Mouse (Mus musculus): ENCODE data around the gene Csnk1e. TPM values are rescaled to one million over a fixed set of nuclear protein-coding genes. Genes with fewer than 3 reads are reported as not detected.

Csnk1e gene
- polyA plus RNA-seq, 1 experiment = 0.17 TPM

- no peak for TF ChIP-seq GATA1 (IDR thresholded peaks at IDR 0.05; ENCODE audit: low read length)
- no peak for TF ChIP-seq TAL1 (IDR thresholded peaks at IDR 0.05; ENCODE audit: low read length)
- Histone ChIP-seq H3K27me3 (ENCODE audit: control insufficient read depth) (peaks cover 6% of the 10 kb centered on the region; the same call in 1 of the 2 replicates), H3K9me3 (ENCODE audit: control insufficient read depth, low read length) (no peaks in the 10 kb centered on the region), H3K4me1 (ENCODE audit: control insufficient read depth) (peaks cover 5% of the 10 kb centered on the region), H3K36me3 (ENCODE audit: control insufficient read depth) (peaks cover 10% of the 10 kb centered on the region; the same call in 1 of the 2 replicates), H3K4me3 (replicated peaks) (no peak overlapping the region)
Measured at GRCm38 (mm10) chr15:79430461-79431000, 24.8 kb downstream of the Csnk1e start.

- TF ChIP-seq TAL1 (IDR thresholded peaks at IDR 0.05; ENCODE audit: low read length) = no peak
- no peak for TF ChIP-seq GATA1 (IDR thresholded peaks at IDR 0.05; ENCODE audit: low read length)
- no peak overlapping the region for H3K4me3 ChIP-seq (replicated peaks)
- peaks cover 6% of the 10 kb centered on the region; the same call in 1 of the 2 replicates for H3K27me3 ChIP-seq (ENCODE audit: control insufficient read depth)
- H3K36me3 ChIP-seq (ENCODE audit: control insufficient read depth) = peaks cover 12% of the 10 kb centered on the region; the same call in 1 of the 2 replicates
- H3K4me1 ChIP-seq (ENCODE audit: control insufficient read depth) = no peaks in the 10 kb centered on the region; the same call in none of the 2 replicates
- H3K9me3 ChIP-seq (ENCODE audit: control insufficient read depth, low read length) = no peaks in the 10 kb centered on the region
Measured at GRCm38 (mm10) chr15:79429994-79430393, 25.4 kb downstream of the Csnk1e start.

GRCm38 (mm10) chr15:79429527-79429926 is 25.8 kb downstream of the Csnk1e start:
- peaks cover 6% of the 10 kb centered on the region; the same call in 1 of the 2 replicates for H3K27me3 ChIP-seq (ENCODE audit: control insufficient read depth)
- no peak for TF ChIP-seq GATA1 (IDR thresholded peaks at IDR 0.05; ENCODE audit: low read length)
- TF ChIP-seq TAL1 (IDR thresholded peaks at IDR 0.05; ENCODE audit: low read length) = no peak
- H3K9me3 ChIP-seq (ENCODE audit: control insufficient read depth, low read length) = no peaks in the 10 kb centered on the region
- peaks cover 13% of the 10 kb centered on the region for H3K36me3 ChIP-seq (ENCODE audit: control insufficient read depth)
- H3K4me3 ChIP-seq (replicated peaks) = no peak overlapping the region
- H3K4me1 ChIP-seq (ENCODE audit: control insufficient read depth) = no peaks in the 10 kb centered on the region; the same call in none of the 2 replicates

GRCm38 (mm10) chr15:79428616-79429015 is 26.8 kb downstream of the Csnk1e start:
- Histone ChIP-seq H3K4me3 (replicated peaks) (no peak overlapping the region), H3K4me1 (ENCODE audit: control insufficient read depth) (no peaks in the 10 kb centered on the region; the same call in none of the 2 replicates), H3K9me3 (ENCODE audit: control insufficient read depth, low read length) (no peaks in the 10 kb centered on the region), H3K36me3 (ENCODE audit: control insufficient read depth) (peaks cover 18% of the 10 kb centered on the region), H3K27me3 (ENCODE audit: control insufficient read depth) (peaks cover 6% of the 10 kb centered on the region; the same call in 1 of the 2 replicates)
- TF ChIP-seq GATA1 (IDR thresholded peaks at IDR 0.05; ENCODE audit: low read length) (no peak), TAL1 (IDR thresholded peaks at IDR 0.05; ENCODE audit: low read length) (no peak)

GRCm38 (mm10) chr15:79427516-79427915 is 27.9 kb downstream of the Csnk1e start:
- no peaks in the 10 kb centered on the region for H3K9me3 ChIP-seq (ENCODE audit: control insufficient read depth, low read length)
- H3K27me3 ChIP-seq (ENCODE audit: control insufficient read depth) = no peaks in the 10 kb centered on the region
- H3K4me3 ChIP-seq (replicated peaks) = no peak overlapping the region
- H3K4me1 ChIP-seq (ENCODE audit: control insufficient read depth) = no peaks in the 10 kb centered on the region; the same call in none of the 2 replicates
- TF ChIP-seq TAL1 (IDR thresholded peaks at IDR 0.05; ENCODE audit: low read length) (no peak), GATA1 (IDR thresholded peaks at IDR 0.05; ENCODE audit: low read length) (no peak)
- peaks cover 18% of the 10 kb centered on the region for H3K36me3 ChIP-seq (ENCODE audit: control insufficient read depth)

- no peak for TF ChIP-seq GATA1 (IDR thresholded peaks at IDR 0.05; ENCODE audit: low read length)
- TF ChIP-seq TAL1 (IDR thresholded peaks at IDR 0.05; ENCODE audit: low read length) = no peak
- peaks cover 18% of the 10 kb centered on the region for H3K36me3 ChIP-seq (ENCODE audit: control insufficient read depth)
Measured at GRCm38 (mm10) chr15:79425516-79425915, 29.9 kb downstream of the Csnk1e start.

GRCm38 (mm10) chr15:79424602-79425001 is 30.8 kb downstream of the Csnk1e start:
- H3K9me3 ChIP-seq (ENCODE audit: control insufficient read depth, low read length) = no peaks in the 10 kb centered on the region
- peaks cover 18% of the 10 kb centered on the region for H3K36me3 ChIP-seq (ENCODE audit: control insufficient read depth)
- no peak overlapping the region for H3K4me3 ChIP-seq (replicated peaks)
- no peaks in the 10 kb centered on the region for H3K4me1 ChIP-seq (ENCODE audit: control insufficient read depth)
- H3K27me3 ChIP-seq (ENCODE audit: control insufficient read depth) = no peaks in the 10 kb centered on the region
- no peak for TF ChIP-seq TAL1 (IDR thresholded peaks at IDR 0.05; ENCODE audit: low read length)
- no peak for TF ChIP-seq GATA1 (IDR thresholded peaks at IDR 0.05; ENCODE audit: low read length)

More at GRCm38 (mm10) chr15:79425516-79425915, 29.9 kb downstream of the Csnk1e start:
- Histone ChIP-seq H3K4me3 (replicated peaks) (no peak overlapping the region), H3K27me3 (ENCODE audit: control insufficient read depth) (no peaks in the 10 kb centered on the region), H3K4me1 (ENCODE audit: control insufficient read depth) (no peaks in the 10 kb centered on the region), H3K9me3 (ENCODE audit: control insufficient read depth, low read length) (no peaks in the 10 kb centered on the region)

GRCm38 (mm10) chr15:79422715-79423243 is 32.6 kb downstream of the Csnk1e start:
- peaks cover 14% of the 10 kb centered on the region for H3K36me3 ChIP-seq (ENCODE audit: control insufficient read depth)
- no peaks in the 10 kb centered on the region for H3K9me3 ChIP-seq (ENCODE audit: control insufficient read depth, low read length)
- TF ChIP-seq TAL1 (IDR thresholded peaks at IDR 0.05; ENCODE audit: low read length) = no peak
- TF ChIP-seq GATA1 (IDR thresholded peaks at IDR 0.05; ENCODE audit: low read length) = no peak
- no peak overlapping the region for H3K4me3 ChIP-seq (replicated peaks)
- H3K27me3 ChIP-seq (ENCODE audit: control insufficient read depth) = no peaks in the 10 kb centered on the region
- no peaks in the 10 kb centered on the region for H3K4me1 ChIP-seq (ENCODE audit: control insufficient read depth)

- H3K27me3 ChIP-seq (ENCODE audit: control insufficient read depth) = no peaks in the 10 kb centered on the region
- no peaks in the 10 kb centered on the region for H3K9me3 ChIP-seq (ENCODE audit: control insufficient read depth, low read length)
- TF ChIP-seq GATA1 (IDR thresholded peaks at IDR 0.05; ENCODE audit: low read length) = no peak
- no peak for TF ChIP-seq TAL1 (IDR thresholded peaks at IDR 0.05; ENCODE audit: low read length)
- H3K36me3 ChIP-seq (ENCODE audit: control insufficient read depth) = no peaks in the 10 kb centered on the region; the same call in 1 of the 2 replicates
- H3K4me3 ChIP-seq (replicated peaks) = no peak overlapping the region
- no peaks in the 10 kb centered on the region for H3K4me1 ChIP-seq (ENCODE audit: control insufficient read depth)
Measured at GRCm38 (mm10) chr15:79418677-79419076, 36.7 kb downstream of the Csnk1e start.

Measured in erythroblast, embryonic 14.5 days (primary cell).